Mouse (Mus musculus): Measurements from ENCODE around the gene Zbp1. TPM values are rescaled to one million over a fixed set of nuclear protein-coding genes. Genes with fewer than 3 reads are reported as not detected.

Zbp1 gene
- polyA plus RNA-seq, 1 experiment from 2014 or later = 0.70 TPM

GRCm38 (mm10) chr2:173180721-173181388 lies 37.9 kb downstream of the Zbp1 start:
- Histone ChIP-seq H3K27ac (ENCODE audit: low read length) (no peak overlapping the region), H3K36me3 (ENCODE audit: control insufficient read depth, insufficient read depth, low read length) (no peaks in the 10 kb centered on the region), H3K4me2 (ENCODE audit: low read depth, low read length) (no peak overlapping the region), H3K9me3 (replicated peaks; ENCODE audit: control insufficient read depth, low read length) (no peaks in the 10 kb centered on the region), H3K4me3 (replicated peaks; ENCODE audit: low read length) (no peak overlapping the region), H3K27me3 (ENCODE audit: control insufficient read depth, insufficient read depth, low read length) (no peaks in the 10 kb centered on the region; the same call in 1 of the 2 replicates), H3K4me1 (ENCODE audit: control insufficient read depth, insufficient read depth, low read length) (no peaks in the 10 kb centered on the region), H3K9ac (ENCODE audit: low read length) (no peak overlapping the region)
- ATAC-seq (ENCODE audit: insufficient read depth, low FRiP score) = no peak
- WGBS = 75% methylated on average over 11 of the region's 11 CpGs

- Histone ChIP-seq H3K4me3 (replicated peaks; ENCODE audit: low read length) (no peak overlapping the region), H3K27me3 (ENCODE audit: control insufficient read depth, insufficient read depth, low read length) (no peaks in the 10 kb centered on the region; the same call in 1 of the 2 replicates), H3K27ac (ENCODE audit: low read length) (no peak overlapping the region), H3K36me3 (ENCODE audit: control insufficient read depth, insufficient read depth, low read length) (no peaks in the 10 kb centered on the region), H3K9me3 (replicated peaks; ENCODE audit: control insufficient read depth, low read length) (no peaks in the 10 kb centered on the region), H3K4me1 (ENCODE audit: control insufficient read depth, insufficient read depth, low read length) (no peaks in the 10 kb centered on the region), H3K9ac (ENCODE audit: low read length) (no peak overlapping the region), H3K4me2 (ENCODE audit: low read depth, low read length) (no peak overlapping the region)
- no peak for ATAC-seq (ENCODE audit: insufficient read depth, low FRiP score)
- WGBS = 78% methylated on average over 4 of the region's 4 CpGs
Observed at GRCm38 (mm10) chr2:173180026-173180425, 38.7 kb downstream of the Zbp1 start.

GRCm38 (mm10) chr2:173179046-173179445 lies 39.7 kb downstream of the Zbp1 start:
- no peak for ATAC-seq (ENCODE audit: insufficient read depth, low FRiP score)
- Histone ChIP-seq H3K36me3 (ENCODE audit: control insufficient read depth, insufficient read depth, low read length) (no peaks in the 10 kb centered on the region), H3K9me3 (replicated peaks; ENCODE audit: control insufficient read depth, low read length) (no peaks in the 10 kb centered on the region), H3K27me3 (ENCODE audit: control insufficient read depth, insufficient read depth, low read length) (no peaks in the 10 kb centered on the region), H3K27ac (ENCODE audit: low read length) (no peak overlapping the region), H3K9ac (ENCODE audit: low read length) (no peak overlapping the region), H3K4me2 (ENCODE audit: low read depth, low read length) (no peak overlapping the region), H3K4me1 (ENCODE audit: control insufficient read depth, insufficient read depth, low read length) (peaks cover 7% of the 10 kb centered on the region), H3K4me3 (replicated peaks; ENCODE audit: low read length) (no peak overlapping the region)
- 75% methylated on average over 7 of the region's 7 CpGs for WGBS

DNA sequence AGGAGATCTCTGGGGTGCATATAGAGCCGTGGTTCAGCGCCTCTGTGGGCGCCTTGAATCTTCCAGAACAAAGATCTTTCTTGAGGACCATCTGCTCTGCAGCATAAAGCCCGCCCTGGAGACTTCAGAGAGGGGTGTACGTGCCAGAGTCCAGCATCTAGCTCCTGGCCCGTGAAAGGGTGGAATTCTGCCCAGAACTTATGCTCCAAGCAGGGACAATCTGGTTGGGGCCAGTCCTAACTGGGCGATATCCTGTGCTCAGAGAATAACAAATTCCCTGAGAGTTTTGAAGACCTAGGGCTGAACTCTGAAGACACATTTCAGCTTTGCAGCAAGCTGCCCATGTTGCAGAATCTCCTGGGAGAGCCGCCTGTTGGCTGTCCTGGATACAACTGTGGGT lies 40.8 kb downstream of the Zbp1 start:
- no peak for ATAC-seq (ENCODE audit: insufficient read depth, low FRiP score)
- Histone ChIP-seq H3K9ac (ENCODE audit: low read length) (no peak overlapping the region), H3K4me3 (replicated peaks; ENCODE audit: low read length) (no peak overlapping the region), H3K4me1 (ENCODE audit: control insufficient read depth, insufficient read depth, low read length) (peaks cover 16% of the 10 kb centered on the region), H3K27me3 (ENCODE audit: control insufficient read depth, insufficient read depth, low read length) (no peaks in the 10 kb centered on the region), H3K27ac (ENCODE audit: low read length) (peak overlapping the region; percentile 42; the same call in 1 of the 2 replicates), H3K4me2 (ENCODE audit: low read depth, low read length) (no peak overlapping the region), H3K36me3 (ENCODE audit: control insufficient read depth, insufficient read depth, low read length) (no peaks in the 10 kb centered on the region), H3K9me3 (replicated peaks; ENCODE audit: control insufficient read depth, low read length) (no peaks in the 10 kb centered on the region)
- WGBS = 70% methylated on average over 8 of the region's 8 CpGs

- Histone ChIP-seq H3K36me3 (ENCODE audit: control insufficient read depth, insufficient read depth, low read length) (no peaks in the 10 kb centered on the region), H3K9me3 (replicated peaks; ENCODE audit: control insufficient read depth, low read length) (no peaks in the 10 kb centered on the region), H3K27ac (ENCODE audit: low read length) (peak overlapping the region; percentile 42; the same call in 1 of the 2 replicates), H3K4me2 (ENCODE audit: low read depth, low read length) (no peak overlapping the region), H3K27me3 (ENCODE audit: control insufficient read depth, insufficient read depth, low read length) (no peaks in the 10 kb centered on the region), H3K4me3 (replicated peaks; ENCODE audit: low read length) (no peak overlapping the region), H3K9ac (ENCODE audit: low read length) (no peak overlapping the region), H3K4me1 (ENCODE audit: control insufficient read depth, insufficient read depth, low read length) (peaks cover 21% of the 10 kb centered on the region)
- ATAC-seq (ENCODE audit: insufficient read depth, low FRiP score) = no peak
- 68% methylated on average over 5 of the region's 5 CpGs for WGBS
Observed at GRCm38 (mm10) chr2:173177481-173177880, 41.2 kb downstream of the Zbp1 start.

- H3K36me3 ChIP-seq (ENCODE audit: control insufficient read depth, insufficient read depth, low read length) = no peaks in the 10 kb centered on the region
Observed at GRCm38 (mm10) chr2:173175703-173176102, 43.0 kb downstream of the Zbp1 start.

GRCm38 (mm10) chr2:173174569-173174968 lies 44.2 kb downstream of the Zbp1 start:
- 18% methylated on average over 1 of the region's 1 CpGs for WGBS
- peak overlapping the region; percentile 95 for H3K27ac ChIP-seq (ENCODE audit: low read length)
- peak overlapping the region; percentile 52 for H3K4me2 ChIP-seq (ENCODE audit: low read depth, low read length)
- H3K36me3 ChIP-seq (ENCODE audit: control insufficient read depth, insufficient read depth, low read length) = no peaks in the 10 kb centered on the region
- H3K4me1 ChIP-seq (ENCODE audit: control insufficient read depth, insufficient read depth, low read length) = peaks cover 35% of the 10 kb centered on the region
- peak overlapping the region; percentile 24; the same call in 1 of the 2 replicates for H3K9ac ChIP-seq (ENCODE audit: low read length)
- no peaks in the 10 kb centered on the region for H3K9me3 ChIP-seq (replicated peaks; ENCODE audit: control insufficient read depth, low read length)
- H3K4me3 ChIP-seq (replicated peaks; ENCODE audit: low read length) = no peak overlapping the region
- no peaks in the 10 kb centered on the region for H3K27me3 ChIP-seq (ENCODE audit: control insufficient read depth, insufficient read depth, low read length)
- no peak for ATAC-seq (ENCODE audit: insufficient read depth, low FRiP score)

More at GRCm38 (mm10) chr2:173175703-173176102, 43.0 kb downstream of the Zbp1 start:
- no peak overlapping the region for H3K4me3 ChIP-seq (replicated peaks; ENCODE audit: low read length)
- H3K9me3 ChIP-seq (replicated peaks; ENCODE audit: control insufficient read depth, low read length) = no peaks in the 10 kb centered on the region
- H3K27me3 ChIP-seq (ENCODE audit: control insufficient read depth, insufficient read depth, low read length) = no peaks in the 10 kb centered on the region
- no peak overlapping the region for H3K9ac ChIP-seq (ENCODE audit: low read length)
- H3K27ac ChIP-seq (ENCODE audit: low read length) = no peak overlapping the region
- no peak overlapping the region for H3K4me2 ChIP-seq (ENCODE audit: low read depth, low read length)
- H3K4me1 ChIP-seq (ENCODE audit: control insufficient read depth, insufficient read depth, low read length) = peaks cover 35% of the 10 kb centered on the region
- no peak for ATAC-seq (ENCODE audit: insufficient read depth, low FRiP score)
- 92% methylated on average over 5 of the region's 5 CpGs for WGBS

DNA sequence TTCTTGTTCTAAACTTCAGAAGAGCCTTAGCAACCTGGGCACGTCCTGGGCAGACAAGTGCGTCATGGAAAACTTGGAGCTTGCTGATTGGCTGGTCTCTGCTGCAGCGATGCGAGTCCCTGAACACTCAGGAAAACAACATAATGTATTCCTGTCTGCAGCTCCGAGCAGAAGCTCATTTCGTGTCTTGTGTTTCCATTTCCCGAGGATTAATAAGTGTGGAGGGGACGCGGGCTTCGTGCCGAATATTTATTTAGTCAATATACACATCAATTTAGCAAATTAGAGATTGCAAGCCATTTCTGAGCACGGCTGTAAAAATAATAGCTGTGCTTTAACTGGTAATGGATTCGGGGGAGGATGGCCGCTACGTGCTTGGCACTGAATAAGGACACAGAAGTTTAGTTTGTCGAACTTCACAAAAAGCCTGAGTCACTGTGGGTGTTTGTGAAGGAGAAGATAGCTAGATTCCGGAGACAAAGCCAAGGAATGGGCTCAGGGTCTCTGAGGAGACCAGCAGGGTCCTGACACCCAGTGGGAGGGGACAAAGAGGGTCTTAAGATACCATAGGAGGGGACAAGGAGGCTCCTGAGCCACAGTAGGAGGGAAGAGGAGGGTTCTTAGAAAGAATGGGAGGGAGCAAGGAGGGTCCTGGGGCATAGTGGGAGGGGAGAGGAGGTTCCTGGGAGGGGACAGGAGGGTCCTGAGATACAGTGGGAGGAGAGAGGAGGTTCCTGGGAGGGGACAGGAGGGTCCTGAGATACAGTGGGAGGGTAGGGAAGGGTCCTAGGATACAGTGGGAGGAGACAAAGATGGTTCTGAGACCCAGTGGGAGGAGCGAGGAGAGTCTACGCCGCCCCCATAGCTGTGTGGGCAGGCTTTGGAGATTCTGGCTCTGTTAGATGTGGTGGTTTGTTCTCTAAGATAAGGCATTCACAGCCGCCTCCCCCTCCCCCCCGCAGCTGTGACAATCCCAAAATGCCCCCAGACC lies 44.9 kb downstream of the Zbp1 start:
- Histone ChIP-seq H3K27me3 (ENCODE audit: control insufficient read depth, insufficient read depth, low read length) (no peaks in the 10 kb centered on the region), H3K4me1 (ENCODE audit: control insufficient read depth, insufficient read depth, low read length) (peaks cover 35% of the 10 kb centered on the region), H3K9ac (ENCODE audit: low read length) (peak overlapping the region; percentile 24; the same call in 1 of the 2 replicates)

GRCm38 (mm10) chr2:173173008-173173407 lies 45.7 kb downstream of the Zbp1 start:
- Histone ChIP-seq H3K4me3 (replicated peaks; ENCODE audit: low read length) (no peak overlapping the region), H3K4me2 (ENCODE audit: low read depth, low read length) (peak overlapping the region; percentile 52; the same call in 1 of the 2 replicates), H3K9ac (ENCODE audit: low read length) (no peak overlapping the region), H3K36me3 (ENCODE audit: control insufficient read depth, insufficient read depth, low read length) (no peaks in the 10 kb centered on the region), H3K27ac (ENCODE audit: low read length) (peak overlapping the region; percentile 95), H3K4me1 (ENCODE audit: control insufficient read depth, insufficient read depth, low read length) (peaks cover 35% of the 10 kb centered on the region), H3K27me3 (ENCODE audit: control insufficient read depth, insufficient read depth, low read length) (no peaks in the 10 kb centered on the region), H3K9me3 (replicated peaks; ENCODE audit: control insufficient read depth, low read length) (no peaks in the 10 kb centered on the region)
- 33% methylated on average over 2 of the region's 2 CpGs for WGBS
- no peak for ATAC-seq (ENCODE audit: insufficient read depth, low FRiP score)

More for the DNA sequence above, 44.9 kb downstream of the Zbp1 start:
- peak overlapping the region; percentile 95 for H3K27ac ChIP-seq (ENCODE audit: low read length)
- H3K4me2 ChIP-seq (ENCODE audit: low read depth, low read length) = peak overlapping the region; percentile 52
- WGBS = 5% methylated on average over 22 of the region's 22 CpGs
- ATAC-seq (ENCODE audit: insufficient read depth, low FRiP score) = peak; percentile 88
- H3K9me3 ChIP-seq (replicated peaks; ENCODE audit: control insufficient read depth, low read length) = no peaks in the 10 kb centered on the region
- H3K4me3 ChIP-seq (replicated peaks; ENCODE audit: low read length) = peak overlapping the region; percentile 28
- H3K36me3 ChIP-seq (ENCODE audit: control insufficient read depth, insufficient read depth, low read length) = no peaks in the 10 kb centered on the region
